ENCODE assay signal across 8 mouse cellular contexts in the genomic region with DNA sequence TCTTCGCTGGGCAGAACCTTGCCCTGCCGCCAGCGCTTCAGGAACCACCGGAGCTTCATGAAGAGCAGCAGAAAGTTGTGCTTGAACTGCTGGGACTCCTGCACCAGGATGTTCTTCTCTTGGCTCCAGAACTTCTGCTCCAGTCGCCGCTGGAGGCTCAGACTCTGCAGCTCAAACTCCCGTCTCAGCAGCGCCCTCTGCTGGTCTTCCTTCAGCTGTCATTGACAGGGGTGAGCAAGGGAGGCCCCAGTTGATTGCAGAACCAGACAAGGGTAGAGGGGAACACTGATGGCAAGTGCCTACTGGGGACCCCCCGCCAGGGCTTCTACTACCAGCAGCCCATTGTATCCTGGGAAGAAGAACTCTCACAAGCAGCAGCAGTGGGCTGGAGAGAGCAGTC. TPM values are rescaled to one million over a fixed set of nuclear protein-coding genes. Genes with fewer than 3 reads are reported as not detected.
DNase-seq lines count a peak whose midpoint lies in the region; ATAC-seq and TF ChIP-seq lines count a peak whose summit lies in the region.
"Had no signal": no experiment of that assay in that cellular context is flagged by ENCODE, and none has a peak within 500 bp of the region (broad histone marks: within the 10 kb centered on the region; RNA-seq: fewer than 3 reads in every experiment).

No protein-coding gene starts in this region.

- H3K9me3 ChIP-seq in forebrain, embryonic 15.5 days, result no peaks in the 10 kb centered on the region; the same call in 1 of the 2 replicates
- no peaks in the 10 kb centered on the region for H3K9me3 ChIP-seq in hindbrain, embryonic 12.5 days (replicated peaks)
- H3K9me3 ChIP-seq: megakaryocyte, embryonic 14.5 days had no signal

- TF ChIP-seq POLR2A in small intestine, adult 2 months (IDR thresholded peaks at IDR 0.05; ENCODE audit: low read depth, low read length), result no peak

- peak; percentile 88 for TF ChIP-seq CTCF in left cerebral cortex, adult 2 months (IDR thresholded peaks at IDR 0.05)
- TF ChIP-seq CTCF in small intestine, adult 2 months (IDR thresholded peaks at IDR 0.05; ENCODE audit: extremely low read depth, insufficient read length, insufficient replicate concordance, low read depth, low read length), result peak; percentile 85

- WGBS in forebrain, embryonic 15.5 days, result 39% methylated on average over 9 of the region's 9 CpGs
- 44% methylated on average over 9 of the region's 9 CpGs for WGBS in hindbrain, embryonic 12.5 days
- 37% methylated on average over 9 of the region's 9 CpGs for WGBS in small intestine, adult 2 months

- no peak overlapping the region for H3K27ac ChIP-seq in forebrain, embryonic 15.5 days (replicated peaks)
- no peak overlapping the region for H3K27ac ChIP-seq in hindbrain, embryonic 12.5 days
- H3K27ac ChIP-seq in left cerebral cortex, adult 2 months, result no peak overlapping the region
- H3K27ac ChIP-seq in small intestine, adult 2 months (ENCODE audit: insufficient read depth, low read depth, low read length), result no peak overlapping the region

- H3K4me3 ChIP-seq in forebrain, embryonic 15.5 days, result no peak overlapping the region
- H3K4me3 ChIP-seq in hindbrain, embryonic 12.5 days, result no peak overlapping the region
- no peak overlapping the region for H3K4me3 ChIP-seq in left cerebral cortex, adult 2 months
- H3K4me3 ChIP-seq in small intestine, adult 2 months (ENCODE audit: low read depth, low read length), result no peak overlapping the region
- H3K4me3 ChIP-seq: megakaryocyte, embryonic 14.5 days had no signal

- intact Hi-C loops in left cerebral cortex, adult 2 months (cut with DNase I), result loop anchor here (2.0 to 10.0 kb wide), 2 partner anchors 64 to 226 kb away; no protein-coding TSS in a partner anchor

- H3K4me2 ChIP-seq in forebrain, embryonic 15.5 days (replicated peaks), result no peak overlapping the region
- no peak overlapping the region for H3K4me2 ChIP-seq in hindbrain, embryonic 12.5 days (replicated peaks)

- peaks cover 80% of the 10 kb centered on the region for H3K36me3 ChIP-seq in forebrain, embryonic 15.5 days
- peaks cover 92% of the 10 kb centered on the region for H3K36me3 ChIP-seq in hindbrain, embryonic 12.5 days
- H3K36me3 ChIP-seq in small intestine, adult 2 months (ENCODE audit: control insufficient read depth, insufficient read depth, low read length), result peaks cover 5% of the 10 kb centered on the region; the same call in 1 of the 2 replicates

- H3K27me3 ChIP-seq in forebrain, embryonic 15.5 days, result no peaks in the 10 kb centered on the region
- H3K27me3 ChIP-seq in hindbrain, embryonic 12.5 days, result no peaks in the 10 kb centered on the region
- H3K27me3 ChIP-seq in small intestine, adult 2 months (ENCODE audit: control insufficient read depth, insufficient read depth, low read length), result no peaks in the 10 kb centered on the region

- no peak overlapping the region for H3K9ac ChIP-seq in forebrain, embryonic 15.5 days (replicated peaks)
- H3K9ac ChIP-seq in hindbrain, embryonic 12.5 days, result no peak overlapping the region

- peak; percentile 83 for ATAC-seq in forebrain, embryonic 15.5 days (replicated peaks)
- peak; percentile 72; the same call in 1 of the 2 replicates for ATAC-seq in hindbrain, embryonic 12.5 days (ENCODE audit: low FRiP score)

- peak; percentile 55 for DNase-seq in Muller cell, postnatal 12 days (ENCODE audit: inconsistent ontology term)
- peak; percentile 86 for DNase-seq in c-Kit-positive CD71-positive TER-119-positive erythroid progenitor cells, embryonic 14.5 days (ENCODE audit: low spot score)
- DNase-seq in left cerebral cortex, adult 2 months (ENCODE audit: extremely low spot score in 1 of 2, low spot score in 2 of 2), result peak; percentile 83 to 88
- DNase-seq in mesoderm, embryonic 11.5 days (ENCODE audit: low read depth, low spot score), result peak; percentile 81

- H3K4me1 ChIP-seq in forebrain, embryonic 15.5 days, result no peaks in the 10 kb centered on the region
- 0 out of 2 replicates have a peak, but pooled peaks cover 2% of the 10 kb centered on the region for H3K4me1 ChIP-seq in hindbrain, embryonic 12.5 days
- peaks cover 9% of the 10 kb centered on the region for H3K4me1 ChIP-seq in small intestine, adult 2 months (ENCODE audit: control insufficient read depth, insufficient read depth, insufficient read length, low read length)

RNA-seq across cellular contexts. Expression of a gene that starts 23.9 kb away (rescaled TPM):
- polyA plus RNA-seq in forebrain, embryonic 15.5 days (2015; fragmentation: Nextera tagmentation; extraction: Ambion mirVana), result 21.7 and 23.1 TPM in 2 replicates
- polyA plus RNA-seq in hindbrain, embryonic 12.5 days (2016; fragmentation: Nextera tagmentation; extraction: Ambion mirVana), result 35.1 and 36.5 TPM in 2 replicates
- 1 to 10 TPM; 5.8 to 6.3 TPM for total RNA-seq in left cerebral cortex, adult 2 months (2021)
- 0.70 and 1.1 TPM in 2 replicates for polyA plus RNA-seq in small intestine, adult 2 months (2012; rRNA removed)

RNA-seq across cellular contexts. Expression of a gene that starts 38.9 kb away (rescaled TPM):
- polyA plus RNA-seq in forebrain, embryonic 15.5 days (2015; fragmentation: Nextera tagmentation; extraction: Ambion mirVana), result 121 and 123 TPM in 2 replicates
- polyA plus RNA-seq in hindbrain, embryonic 12.5 days (2016; fragmentation: Nextera tagmentation; extraction: Ambion mirVana), result 55.6 and 58.7 TPM in 2 replicates
- 100 to 1,000 TPM; 457 to 473 TPM for total RNA-seq in left cerebral cortex, adult 2 months (2021)
- polyA plus RNA-seq in small intestine, adult 2 months (2012; rRNA removed), result 23.2 and 41.0 TPM in 2 replicates

RNA-seq across cellular contexts. Expression of a gene that starts 48.2 kb away (rescaled TPM):
- 5.7 and 8.2 TPM in 2 replicates for polyA plus RNA-seq in forebrain, embryonic 15.5 days (2015; fragmentation: Nextera tagmentation; extraction: Ambion mirVana)
- 7.7 and 8.6 TPM in 2 replicates for polyA plus RNA-seq in hindbrain, embryonic 12.5 days (2016; fragmentation: Nextera tagmentation; extraction: Ambion mirVana)
- total RNA-seq in left cerebral cortex, adult 2 months (2021), result 10 to 100 TPM; 20.2 to 25.1 TPM
- polyA plus RNA-seq in small intestine, adult 2 months (2012; rRNA removed), result 4.6 and 6.3 TPM in 2 replicates

RNA-seq across cellular contexts. Expression of a gene that starts 56.1 kb away (rescaled TPM):
- polyA plus RNA-seq in forebrain, embryonic 15.5 days (2015; fragmentation: Nextera tagmentation; extraction: Ambion mirVana), result not detected in 2 replicates
- polyA plus RNA-seq in hindbrain, embryonic 12.5 days (2016; fragmentation: Nextera tagmentation; extraction: Ambion mirVana), result not detected in 2 replicates
- not detected for total RNA-seq in left cerebral cortex, adult 2 months (2021)
- 8.8 and 12.4 TPM in 2 replicates for polyA plus RNA-seq in small intestine, adult 2 months (2012; rRNA removed)

Comparison
In these comparisons a context has a peak if more than half of its experiments do, and no peak if none do; other contexts are left out.
1. RNA of a gene that starts 23.9 kb away (polyA plus RNA-seq): 35.1 to 36.5 TPM in hindbrain, embryonic 12.5 days and 21.7 to 23.1 TPM in forebrain, embryonic 15.5 days; 0.70 to 1.1 TPM in small intestine, adult 2 months; every median in the first group is over 10 times any median in the second.
2. Peak in every context shown above with its lines, with median percentiles within 50 percentile points of each other: DNase-seq.